In genomic region chr12:40746081-40746480, GRCm38 (mm10) we compare ENCODE assay signal across 19 mouse cellular contexts.
DNase-seq lines count a peak whose midpoint lies in the region; ATAC-seq and TF ChIP-seq lines count a peak whose summit lies in the region.
"Had no signal": no experiment of that assay in that cellular context is flagged by ENCODE, and none has a peak within 500 bp of the region (broad histone marks: within the 10 kb centered on the region; RNA-seq: fewer than 3 reads in every experiment).

No protein-coding gene starts in this region.

- no peak overlapping the region for H3K9ac ChIP-seq in hindbrain, embryonic 14.5 days
- H3K9ac ChIP-seq: midbrain, embryonic 13.5 days had no signal

- H3K4me1 ChIP-seq in hindbrain, embryonic 14.5 days (replicated peaks; ENCODE audit: control insufficient read depth, insufficient read depth, low read length), result no peaks in the 10 kb centered on the region
- H3K4me1 ChIP-seq in hindbrain, embryonic 10.5 days (replicated peaks), result no peaks in the 10 kb centered on the region
- H3K4me1 ChIP-seq in embryonic facial prominence, embryonic 10.5 days, result no peaks in the 10 kb centered on the region
- H3K4me1 ChIP-seq: midbrain, embryonic 13.5 days had no signal

- peak; percentile 21; the same call in 1 of the 2 replicates for ATAC-seq in hindbrain, embryonic 14.5 days (ENCODE audit: low FRiP score)
- ATAC-seq: activated CD4-positive, CD25-positive, alpha-beta regulatory T cell, adult 4 months; Patski had no signal

- no peak overlapping the region for H3K27ac ChIP-seq in hindbrain, embryonic 14.5 days
- no peak overlapping the region for H3K27ac ChIP-seq in hindbrain, embryonic 10.5 days
- H3K27ac ChIP-seq in embryonic facial prominence, embryonic 10.5 days (replicated peaks), result no peak overlapping the region
- H3K27ac ChIP-seq: macrophage; midbrain, embryonic 13.5 days had no signal

- TF ChIP-seq POLR2A in brain, embryonic 14.5 days (IDR thresholded peaks at IDR 0.05; ENCODE audit: borderline replicate concordance, extremely low read depth, insufficient read depth, insufficient read length, poor library complexity, severe bottlenecking), result no peak

- H3K4me3 ChIP-seq in hindbrain, embryonic 14.5 days (replicated peaks; ENCODE audit: low read length), result no peak overlapping the region
- no peak overlapping the region for H3K4me3 ChIP-seq in hindbrain, embryonic 10.5 days
- no peak overlapping the region for H3K4me3 ChIP-seq in embryonic facial prominence, embryonic 10.5 days
- H3K4me3 ChIP-seq: erythroblast, embryonic 14.5 days; midbrain, embryonic 13.5 days had no signal

- no peaks in the 10 kb centered on the region for H3K9me3 ChIP-seq in hindbrain, embryonic 14.5 days (ENCODE audit: control insufficient read depth, low read length)
- H3K9me3 ChIP-seq in hindbrain, embryonic 10.5 days, result no peaks in the 10 kb centered on the region
- H3K9me3 ChIP-seq in embryonic facial prominence, embryonic 10.5 days, result no peaks in the 10 kb centered on the region
- H3K9me3 ChIP-seq: midbrain, embryonic 13.5 days had no signal

- no peak overlapping the region for H3K4me2 ChIP-seq in hindbrain, embryonic 14.5 days (replicated peaks)
- H3K4me2 ChIP-seq: heart, embryonic 11.5 days; midbrain, embryonic 13.5 days had no signal

- WGBS in hindbrain, embryonic 14.5 days, result 85% methylated on average over 3 of the region's 3 CpGs
- 87% methylated on average over 3 of the region's 3 CpGs for WGBS in hindbrain, embryonic 10.5 days
- WGBS in embryonic facial prominence, embryonic 10.5 days, result 89% methylated on average over 3 of the region's 3 CpGs

- TF ChIP-seq CTCF in brain, embryonic 14.5 days (IDR thresholded peaks at IDR 0.05; ENCODE audit: borderline replicate concordance, extremely low read depth, insufficient read depth, insufficient read length), result no peak

- H3K27me3 ChIP-seq in hindbrain, embryonic 14.5 days (ENCODE audit: control insufficient read depth, insufficient read depth, low read length), result no peaks in the 10 kb centered on the region
- no peaks in the 10 kb centered on the region for H3K27me3 ChIP-seq in hindbrain, embryonic 10.5 days (ENCODE audit: insufficient read depth, poor library complexity, severe bottlenecking)
- H3K27me3 ChIP-seq in embryonic facial prominence, embryonic 10.5 days (replicated peaks; ENCODE audit: low read depth, poor library complexity, severe bottlenecking), result no peaks in the 10 kb centered on the region
- H3K27me3 ChIP-seq: midbrain, embryonic 13.5 days; Patski had no signal

- peaks cover 38% of the 10 kb centered on the region for H3K36me3 ChIP-seq in hindbrain, embryonic 14.5 days (replicated peaks; ENCODE audit: control insufficient read depth, insufficient read depth)
- peaks cover 7% of the 10 kb centered on the region for H3K36me3 ChIP-seq in hindbrain, embryonic 10.5 days
- H3K36me3 ChIP-seq in embryonic facial prominence, embryonic 10.5 days (replicated peaks), result peaks cover 4% of the 10 kb centered on the region; the same call in 1 of the 2 replicates

- DNase-seq in hindbrain, embryonic 14.5 days (ENCODE audit: low spot score), result no peak
- DNase-seq in hindbrain, embryonic 10.5 days (ENCODE audit: low spot score), result no peak
- peak; percentile 13 for DNase-seq in brain, embryonic 14.5 days (ENCODE audit: low read depth)
- DNase-seq in lung, adult 18-20 months, result peak; percentile 46 to 60
- DNase-seq in lung, postnatal 36 days, result peak; percentile 70
- DNase-seq in left cerebral cortex, adult 8-10 months (ENCODE audit: low spot score in 2 of 2), result no peak
- DNase-seq in embryonic facial prominence, embryonic 10.5 days (ENCODE audit: low spot score), result no peak
- DNase-seq: cerebellum, adult 11 months; cerebellum, postnatal 36 days; gastrocnemius, postnatal 36 days; heart, postnatal 14 days; kidney, adult 2 months; kidney, postnatal 4 days had no signal

Comparison
In these comparisons a context has a peak if more than half of its experiments do, and no peak if none do; other contexts are left out.
1. DNase-seq: peak in brain, embryonic 14.5 days (single experiment), lung, adult 18-20 months (2 of 2) and lung, postnatal 36 days (single experiment); none in hindbrain, embryonic 14.5 days (single experiment), hindbrain, embryonic 10.5 days (single experiment), left cerebral cortex, adult 8-10 months (0 of 2) and embryonic facial prominence, embryonic 10.5 days (single experiment).